Mouse (Mus musculus) Patski (cell line): ENCODE measurements around the gene Wdfy3. TPM values are rescaled to one million over a fixed set of nuclear protein-coding genes. Genes with fewer than 3 reads are reported as not detected.
A peak's percentile ranks its signal among the peaks of the same experiment; 100 is the strongest.

Experiments
- ATAC-seq: fragments of 100-300 bp; one replicate; pipeline ENCODE4 v1.8.0; 2021
- CTCF ChIA-PET: fragments of 350-600 bp; sonication (Branson Sonifier 250); formaldehyde crosslinking; loops from one replicate; lab custom pipeline; 2022; ENCODE audit warnings: inconsistent platforms; lab: Charles Lee
- POLR2A ChIA-PET: fragments of 350-600 bp; sonication (Branson Sonifier 250); formaldehyde crosslinking; loops from one replicate; lab custom pipeline; 2022; ENCODE audit warnings: antibody characterized with exemption, inconsistent platforms; lab: Charles Lee
- DNase-seq: peaks from one replicate; pipeline ENCODE4 v3.0.0-alpha.2; 2011; ENCODE audit warnings: low read depth, low spot score
- H3K27me3 ChIP-seq: fragments of 371-371 bp; one replicate; pipeline ENCODE4 v1.5.1; 2021
- CTCF ChIP-seq: fragments of 100-300 bp; IDR thresholded peaks from one replicate; pipeline ENCODE4 v1.5.1; 2021
- in situ Hi-C: fragments of 300-500 bp; cut with MboI; formaldehyde crosslinking; loops from 3 replicates; pipeline ENCODE4 v1.11.1; 2018; ENCODE audit warnings: low pct_unique_long_range_greater_than_20kb, mixed read lengths
- polyA plus RNA-seq: library from polyadenylated mRNA; unstranded; gene quantifications from one replicate; pipeline ENCODE4 v1.2.3, GENCODE M21; 2021

Gene Wdfy3
- polyA plus RNA-seq, 1 experiment from 2014 or later = 61.1 TPM

DNA sequence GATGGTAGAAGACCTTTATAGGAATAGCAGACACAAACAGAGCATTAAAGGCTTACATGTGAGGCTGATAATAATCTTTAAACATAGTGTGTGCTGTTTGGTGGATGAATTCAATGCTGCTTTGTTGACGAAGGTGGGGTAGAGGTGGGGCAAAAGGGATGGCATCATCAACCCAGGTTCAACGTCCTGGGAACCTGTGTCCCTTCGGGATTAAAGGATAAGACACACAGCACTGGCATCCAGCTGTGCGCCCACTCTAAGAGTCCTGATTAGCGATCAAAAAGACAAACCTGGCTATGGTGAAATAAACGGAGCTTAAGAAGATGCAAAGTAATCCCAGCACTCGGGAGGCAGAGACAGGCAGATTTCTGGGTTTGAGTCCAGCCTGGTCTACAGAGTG, 61.0 kb downstream of the Wdfy3 start:
- POLR2A ChIA-PET = no interaction called here
- ATAC-seq (no peak), DNase-seq (no peak)
- CTCF ChIA-PET = no interaction called here
- no peak for TF ChIP-seq CTCF
- in situ Hi-C loops = no loop called here
- no peaks in the 10 kb centered on the region for H3K27me3 ChIP-seq

DNA sequence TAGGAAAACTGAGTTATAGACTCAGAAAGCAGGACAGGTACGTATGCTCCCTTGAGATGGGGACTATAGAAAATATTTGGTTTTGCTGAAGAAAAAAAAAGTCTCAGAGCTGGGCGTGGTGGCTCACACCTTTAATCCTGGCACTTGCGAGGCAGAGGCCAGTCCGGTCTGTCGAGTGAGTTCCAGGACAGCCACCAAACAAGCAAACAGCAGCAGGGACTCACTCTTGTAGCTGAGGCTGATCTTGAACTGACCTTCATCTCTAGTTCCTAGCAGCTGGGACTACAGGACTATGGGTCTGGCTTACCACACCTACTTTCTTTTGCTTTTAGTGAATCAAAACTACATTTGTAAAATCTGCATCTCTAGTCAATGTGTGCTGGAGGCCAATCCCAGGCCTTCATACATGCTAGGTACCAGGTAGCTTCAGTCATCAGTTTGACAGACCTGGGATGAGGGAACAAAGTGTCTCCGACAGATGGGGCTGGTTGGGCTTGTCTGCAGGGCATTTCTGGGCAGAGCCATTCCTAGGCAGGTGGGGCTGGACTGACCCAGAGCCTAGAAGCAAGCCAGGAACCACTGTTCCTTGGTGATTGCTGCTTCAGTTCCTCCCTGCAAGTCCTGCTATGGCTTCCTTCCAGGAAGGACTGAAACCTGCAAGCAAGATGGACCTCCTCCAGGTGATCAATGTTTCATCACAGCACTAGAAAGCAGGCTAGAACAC, 63.3 kb downstream of the Wdfy3 start:
- in situ Hi-C loops = no loop called here
- H3K27me3 ChIP-seq = no peaks in the 10 kb centered on the region
- ChIA-PET POLR2A (interaction anchor here (1.1 kb wide), 1 partner anchor 47 kb away, joined by 4 read pairs; no protein-coding TSS in a partner anchor), CTCF (interaction anchor here (1.3 kb wide), 1 partner anchor 11 kb away, joined by 4 read pairs; no protein-coding TSS in a partner anchor)
- TF ChIP-seq CTCF = no peak
- DNase-seq (no peak), ATAC-seq (peak; percentile 28)

DNA sequence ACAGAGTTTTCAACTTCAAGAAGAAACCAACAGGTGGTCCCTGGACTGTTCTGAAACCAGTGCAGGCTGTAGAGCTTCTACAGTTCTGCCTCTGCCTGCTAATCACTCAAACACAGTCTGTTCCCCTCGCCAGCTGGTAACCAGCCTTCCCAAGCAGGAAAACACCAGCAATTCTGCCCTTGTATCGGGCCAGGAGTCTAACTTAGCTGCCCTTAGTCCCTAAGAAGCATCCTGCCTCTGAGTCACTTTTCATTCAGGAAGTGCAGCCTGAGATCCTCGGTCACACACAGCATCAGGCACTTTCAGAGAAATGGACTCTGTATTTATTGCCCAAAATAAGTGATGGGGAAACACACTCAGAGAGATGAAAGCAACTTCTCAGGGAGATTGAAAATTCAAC, 66.3 kb downstream of the Wdfy3 start:
- no peaks in the 10 kb centered on the region for H3K27me3 ChIP-seq
- TF ChIP-seq CTCF = no peak
- in situ Hi-C loops = no loop called here
- ChIA-PET POLR2A (interaction anchor here (0.9 to 2.1 kb wide), 2 partner anchors 9 to 60 kb away, joined by 3 to 5 read pairs; no protein-coding TSS in a partner anchor), CTCF (interaction anchor here (0.9 to 1.7 kb wide), 6 partner anchors 9 to 33 kb away, joined by 3 to 7 read pairs (median 3); no protein-coding TSS in a partner anchor)
- no peak for DNase-seq
- peak; percentile 63 for ATAC-seq

DNA sequence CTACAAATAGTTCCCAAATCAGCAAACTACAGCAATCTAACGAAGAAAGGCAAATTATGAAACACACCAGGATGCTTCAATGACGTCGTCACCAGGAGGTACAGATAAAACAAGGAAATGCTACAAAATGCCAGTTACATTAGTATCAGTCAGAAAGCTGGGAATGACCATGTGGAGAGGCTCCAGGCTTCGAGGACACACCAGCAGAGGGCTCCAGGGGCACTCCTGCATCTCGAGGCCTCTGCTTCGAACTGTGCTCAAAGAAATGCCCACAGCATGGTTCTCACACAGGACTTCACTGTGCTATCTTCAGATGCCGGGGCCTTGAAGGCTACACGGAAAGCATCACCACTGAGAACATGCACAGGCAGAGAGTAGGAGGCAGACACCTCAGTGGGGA, 68.7 kb downstream of the Wdfy3 start:
- CTCF ChIA-PET = interaction anchor here (0.8 kb wide), 1 partner anchor 27 kb away, joined by 3 read pairs; no protein-coding TSS in a partner anchor
- no peaks in the 10 kb centered on the region for H3K27me3 ChIP-seq
- POLR2A ChIA-PET = no interaction called here
- in situ Hi-C loops = no loop called here
- ATAC-seq (no peak), DNase-seq (no peak)
- TF ChIP-seq CTCF = no peak

DNA sequence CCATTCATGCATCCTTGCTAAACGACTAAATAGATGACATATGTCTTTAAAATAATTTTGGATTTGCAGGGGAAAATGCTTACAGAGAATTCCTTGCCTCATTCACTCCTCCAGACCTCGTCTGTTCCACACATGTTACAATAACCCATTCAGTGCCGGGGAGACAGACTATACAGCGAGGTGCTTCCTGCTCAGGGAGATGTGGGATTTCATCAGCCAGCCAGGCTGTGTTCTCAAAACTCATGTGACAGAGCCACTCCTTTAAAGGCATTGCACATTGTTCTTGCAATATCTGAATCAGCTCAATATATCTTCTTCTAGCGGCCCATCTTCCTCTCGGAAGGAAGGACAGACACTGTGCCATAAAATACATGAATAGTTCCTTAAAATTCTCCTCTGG, 70.8 kb downstream of the Wdfy3 start:
- in situ Hi-C loops = no loop called here
- CTCF ChIA-PET = interaction anchor here (1.5 kb wide), 1 partner anchor 73 kb away, joined by 4 read pairs; no protein-coding TSS in a partner anchor
- POLR2A ChIA-PET = no interaction called here

DNA sequence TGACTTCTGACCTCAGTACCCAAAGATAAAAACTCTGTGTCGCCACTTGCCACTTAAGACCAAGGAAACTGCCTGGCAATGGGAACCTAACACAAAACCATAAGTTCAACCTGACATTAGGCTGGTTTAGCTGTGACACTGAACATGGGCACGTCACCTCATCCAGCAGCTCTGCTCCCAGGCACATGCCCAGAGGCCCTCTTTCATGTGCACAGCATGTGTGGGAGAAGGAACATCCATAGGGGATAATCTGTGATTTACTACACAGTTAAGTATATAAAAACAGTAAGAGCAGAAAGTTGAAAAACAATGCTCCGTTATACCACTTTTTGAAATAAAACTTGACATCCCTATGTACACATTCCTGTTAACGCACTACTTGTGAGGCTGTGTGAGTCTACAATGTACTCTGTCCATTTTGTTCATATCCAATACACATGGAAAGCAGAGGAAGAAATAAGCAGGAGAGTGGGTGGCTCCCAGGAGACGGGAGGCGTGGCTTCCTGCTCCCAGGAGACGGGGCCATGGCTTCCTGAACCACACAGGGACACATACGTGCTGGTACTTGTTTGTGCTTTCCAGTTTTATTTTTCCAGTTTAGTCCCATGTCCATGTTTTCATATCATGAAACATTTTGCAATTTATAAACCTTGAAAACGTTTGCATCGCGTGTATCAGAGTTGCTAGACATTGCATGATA, 73.5 kb downstream of the Wdfy3 start:
- no peak for TF ChIP-seq CTCF
- CTCF ChIA-PET = interaction anchor here (0.6 to 1.7 kb wide), 7 partner anchors 31 to 76 kb away, joined by 3 to 5 read pairs (median 4); no protein-coding TSS in a partner anchor
- DNase-seq = no peak
- no peaks in the 10 kb centered on the region for H3K27me3 ChIP-seq
- in situ Hi-C loops = no loop called here
- POLR2A ChIA-PET = no interaction called here
- no peak for ATAC-seq

More for the DNA sequence above, 70.8 kb downstream of the Wdfy3 start:
- no peak for TF ChIP-seq CTCF
- DNase-seq (no peak), ATAC-seq (no peak)
- H3K27me3 ChIP-seq = no peaks in the 10 kb centered on the region

DNA sequence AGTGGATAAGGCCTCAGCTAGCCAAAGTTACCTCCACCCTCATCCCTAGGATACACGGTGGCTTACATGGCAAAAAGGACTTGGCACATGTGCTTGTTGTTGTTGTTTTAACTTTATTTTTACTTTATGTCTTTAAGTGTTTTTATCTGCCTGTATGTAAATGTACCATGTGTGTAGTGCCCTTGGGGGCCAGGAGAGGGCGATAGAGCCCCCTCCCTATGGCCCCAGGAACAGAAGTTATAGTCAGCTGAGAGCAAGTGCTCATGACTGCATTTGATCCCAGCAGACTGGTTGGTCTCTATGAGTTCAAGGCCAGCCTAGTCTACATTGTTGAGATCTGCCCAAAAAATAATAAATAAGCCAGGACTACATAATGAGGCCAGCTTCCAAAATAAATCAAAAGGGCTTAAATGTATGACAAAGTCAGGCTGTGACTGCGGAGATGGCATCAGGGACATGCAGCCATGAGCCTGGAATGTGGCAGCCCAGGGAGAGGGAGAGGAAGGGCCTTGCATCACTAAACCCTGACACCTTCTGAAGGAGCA, 74.2 kb downstream of the Wdfy3 start:
- ATAC-seq (no peak), DNase-seq (no peak)
- peak; percentile 80 for TF ChIP-seq CTCF
- in situ Hi-C loops = no loop called here
- H3K27me3 ChIP-seq = no peaks in the 10 kb centered on the region
- POLR2A ChIA-PET = no interaction called here
- CTCF ChIA-PET = interaction anchor here (0.9 to 1.8 kb wide), 7 partner anchors 10 to 77 kb away, joined by 3 to 5 read pairs (median 5); no protein-coding TSS in a partner anchor

DNA sequence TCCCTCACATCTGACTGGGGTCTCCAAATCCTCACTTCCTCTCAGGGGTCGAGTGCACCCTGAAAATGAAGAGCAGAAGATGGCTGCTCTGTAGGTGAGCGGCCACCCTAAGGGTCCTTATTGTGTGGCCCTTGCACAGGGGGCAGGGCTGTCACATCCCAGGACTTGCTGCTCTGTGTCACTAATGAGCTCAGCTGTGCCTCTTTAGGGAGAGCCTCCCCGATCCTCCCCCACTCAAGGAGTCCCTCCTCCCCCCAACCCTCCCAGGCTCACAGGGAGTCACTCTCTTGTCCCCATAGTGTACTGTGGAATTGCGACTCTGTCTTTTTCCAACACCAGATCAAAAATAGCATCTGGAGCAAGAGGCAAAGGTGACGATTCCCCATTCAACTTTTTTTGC, 75.7 kb downstream of the Wdfy3 start:
- no peaks in the 10 kb centered on the region for H3K27me3 ChIP-seq
- no peak for ATAC-seq
- ChIA-PET CTCF (interaction anchor here (0.9 to 1.8 kb wide), 5 partner anchors 9 to 80 kb away, joined by 3 to 6 read pairs (median 4); no protein-coding TSS in a partner anchor), POLR2A (interaction anchor here (0.7 to 0.9 kb wide), 2 partner anchors 9 to 69 kb away, joined by 3 read pairs; no protein-coding TSS in a partner anchor)
- no peak for DNase-seq
- TF ChIP-seq CTCF = no peak
- in situ Hi-C loops = loop anchor here (5.0 kb wide), 1 partner anchor 78 kb away; no protein-coding TSS in a partner anchor

DNA sequence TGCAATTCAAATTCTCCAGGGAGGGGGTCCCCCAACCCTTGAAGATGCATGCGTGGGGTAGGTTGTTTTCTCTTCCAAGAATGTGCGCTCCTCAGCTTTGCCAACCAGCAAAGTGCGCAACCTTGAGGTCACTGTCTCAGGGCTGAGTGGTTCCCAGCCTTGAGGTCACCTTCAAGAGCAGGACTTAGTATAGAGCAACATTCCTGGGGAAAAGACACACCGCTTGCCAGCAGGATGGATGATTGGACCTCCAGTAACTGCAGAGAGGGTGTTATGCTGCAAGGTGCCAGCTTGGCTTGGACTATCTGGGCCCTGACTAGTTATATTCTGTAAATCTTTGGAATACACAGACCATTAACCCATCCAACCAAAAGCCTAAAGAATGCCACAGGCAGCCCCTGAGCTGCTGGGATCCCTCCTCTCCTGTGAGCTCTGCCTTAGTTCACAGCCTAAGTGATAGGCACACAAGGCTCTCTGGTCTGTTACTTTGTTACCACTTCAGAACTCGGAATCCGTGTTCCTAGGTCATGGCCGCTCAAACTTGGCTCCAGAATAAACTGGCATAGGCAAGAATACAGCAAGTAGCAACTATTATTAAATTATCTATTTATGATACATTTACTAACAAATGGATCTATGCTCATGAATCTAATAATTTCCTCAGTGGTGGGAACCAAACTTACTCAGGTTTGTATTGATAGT, 76.6 kb downstream of the Wdfy3 start:
- ATAC-seq (peak; percentile 97), DNase-seq (peak; percentile 82)
- ChIA-PET POLR2A (interaction anchor here (1.0 kb wide), 1 partner anchor 90 kb away, joined by 3 read pairs; no protein-coding TSS in a partner anchor), CTCF (interaction anchor here (1.2 to 1.7 kb wide), 3 partner anchors 35 to 81 kb away, joined by 3 to 6 read pairs (median 4); no protein-coding TSS in a partner anchor)
- no peaks in the 10 kb centered on the region for H3K27me3 ChIP-seq
- in situ Hi-C loops = loop anchor here (5.0 kb wide), 1 partner anchor 79 kb away; no protein-coding TSS in a partner anchor
- no peak for TF ChIP-seq CTCF
